Mouse (Mus musculus): ENCODE measurements around the gene 9230112D13Rik.

9230112D13Rik gene

GRCm38 (mm10) chr14:34522701-34523100 lies at the start of gene 9230112D13Rik:
Gene 9230112D13Rik, minus strand, starts transcription at chr14:34522801.
- no peak for DNase-seq (ENCODE audit: extremely low read depth, low read depth)

- DNase-seq (ENCODE audit: extremely low read depth, low read depth), result no peak
Observed at GRCm38 (mm10) chr14:34571610-34572387, 49.2 kb upstream of the 9230112D13Rik start.

GRCm38 (mm10) chr14:34570903-34571302 lies 48.3 kb upstream of the 9230112D13Rik start:
- DNase-seq (ENCODE audit: extremely low read depth, low read depth), result no peak

- peak; percentile 33 for DNase-seq (ENCODE audit: extremely low read depth, low read depth)
Observed at GRCm38 (mm10) chr14:34570294-34570693, 47.7 kb upstream of the 9230112D13Rik start.

GRCm38 (mm10) chr14:34569534-34570194 lies 47.1 kb upstream of the 9230112D13Rik start:
- DNase-seq (ENCODE audit: extremely low read depth, low read depth), result no peak

GRCm38 (mm10) chr14:34568626-34569025 lies 46.0 kb upstream of the 9230112D13Rik start:
- DNase-seq (ENCODE audit: extremely low read depth, low read depth), result no peak

- DNase-seq (ENCODE audit: extremely low read depth, low read depth), result no peak
Observed at GRCm38 (mm10) chr14:34567697-34568096, 45.1 kb upstream of the 9230112D13Rik start.

GRCm38 (mm10) chr14:34566530-34566929 lies 43.9 kb upstream of the 9230112D13Rik start:
- DNase-seq (ENCODE audit: extremely low read depth, low read depth), result no peak

GRCm38 (mm10) chr14:34565711-34566110 lies 43.1 kb upstream of the 9230112D13Rik start:
- no peak for DNase-seq (ENCODE audit: extremely low read depth, low read depth)

- no peak for DNase-seq (ENCODE audit: extremely low read depth, low read depth)
Observed at GRCm38 (mm10) chr14:34564646-34565045, 42.0 kb upstream of the 9230112D13Rik start.

GRCm38 (mm10) chr14:34562393-34562792 lies 39.8 kb upstream of the 9230112D13Rik start:
- DNase-seq (ENCODE audit: extremely low read depth, low read depth), result no peak

- no peak for DNase-seq (ENCODE audit: extremely low read depth, low read depth)
Observed at GRCm38 (mm10) chr14:34561647-34562046, 39.0 kb upstream of the 9230112D13Rik start.

GRCm38 (mm10) chr14:34558947-34559346 lies 36.3 kb upstream of the 9230112D13Rik start:
- DNase-seq (ENCODE audit: extremely low read depth, low read depth), result no peak

- no peak for DNase-seq (ENCODE audit: extremely low read depth, low read depth)
Observed at GRCm38 (mm10) chr14:34555211-34555610, 32.6 kb upstream of the 9230112D13Rik start.

- DNase-seq (ENCODE audit: extremely low read depth, low read depth), result no peak
Observed at GRCm38 (mm10) chr14:34554047-34554446, 31.4 kb upstream of the 9230112D13Rik start.

- DNase-seq (ENCODE audit: extremely low read depth, low read depth), result no peak
Observed at GRCm38 (mm10) chr14:34553470-34553869, 30.9 kb upstream of the 9230112D13Rik start.

GRCm38 (mm10) chr14:34552226-34552625 lies 29.6 kb upstream of the 9230112D13Rik start:
- DNase-seq (ENCODE audit: extremely low read depth, low read depth), result peak; percentile 4

GRCm38 (mm10) chr14:34549004-34549671 lies 26.5 kb upstream of the 9230112D13Rik start:
- peak; percentile 39 for DNase-seq (ENCODE audit: extremely low read depth, low read depth)

GRCm38 (mm10) chr14:34548391-34549001 lies 25.9 kb upstream of the 9230112D13Rik start:
- peak; percentile 49 for DNase-seq (ENCODE audit: extremely low read depth, low read depth)

- DNase-seq (ENCODE audit: extremely low read depth, low read depth), result no peak
Observed at GRCm38 (mm10) chr14:34544545-34544944, 21.9 kb upstream of the 9230112D13Rik start.

GRCm38 (mm10) chr14:34544001-34544400 lies 21.4 kb upstream of the 9230112D13Rik start:
- DNase-seq (ENCODE audit: extremely low read depth, low read depth), result no peak

GRCm38 (mm10) chr14:34543596-34543995 lies 21.0 kb upstream of the 9230112D13Rik start:
- no peak for DNase-seq (ENCODE audit: extremely low read depth, low read depth)
